Mouse (Mus musculus): ENCODE data around the gene Znhit2.

Znhit2 gene

DNA sequence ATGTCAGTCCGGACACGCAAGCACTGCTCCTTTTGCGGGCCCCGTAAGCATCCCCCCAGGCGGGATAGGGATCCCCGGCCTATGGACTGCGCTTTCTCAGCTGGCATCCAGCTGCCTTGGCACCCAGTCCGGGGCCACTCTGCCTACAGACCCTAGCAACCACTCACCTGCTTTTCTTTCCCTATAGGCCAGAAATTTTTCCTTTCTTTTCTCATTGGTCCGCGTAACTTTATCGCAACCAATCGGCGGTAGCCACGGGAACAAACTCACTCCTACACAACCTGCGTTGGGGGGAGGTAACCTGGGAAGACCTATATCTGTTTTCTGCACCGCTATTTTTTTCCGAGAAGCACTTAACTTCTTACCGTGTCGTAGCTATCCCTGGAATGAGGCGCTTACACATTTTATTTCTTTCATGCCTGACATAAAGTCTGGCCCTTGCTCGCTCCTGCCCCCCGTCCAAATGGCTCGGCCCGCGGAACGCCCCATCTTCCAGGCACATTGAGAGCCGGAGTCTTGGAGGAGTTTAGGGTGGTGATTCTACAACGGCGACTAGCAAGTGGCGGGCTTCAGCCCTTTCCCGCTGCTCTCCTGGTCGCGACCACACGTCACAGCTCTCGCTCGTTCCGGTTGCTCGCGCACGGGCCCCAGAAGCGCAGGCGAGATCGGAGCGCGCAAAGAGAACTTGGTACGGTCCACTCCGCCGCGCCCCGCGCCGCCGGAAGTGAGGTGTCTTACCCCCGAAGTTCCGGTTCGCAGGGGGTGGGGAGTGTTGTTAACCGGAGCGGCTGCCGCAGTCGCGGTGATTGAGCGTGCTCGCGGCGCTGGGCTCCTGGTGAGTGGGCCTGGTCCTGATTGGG, 14.5 kb upstream of the Znhit2 start, which contains the start of gene Syvn1:
Gene Syvn1, plus strand, starts transcription at position 283 of the 860 bp plus-strand sequence.
- peak; percentile 94 for DNase-seq (ENCODE audit: low read depth)

DNA sequence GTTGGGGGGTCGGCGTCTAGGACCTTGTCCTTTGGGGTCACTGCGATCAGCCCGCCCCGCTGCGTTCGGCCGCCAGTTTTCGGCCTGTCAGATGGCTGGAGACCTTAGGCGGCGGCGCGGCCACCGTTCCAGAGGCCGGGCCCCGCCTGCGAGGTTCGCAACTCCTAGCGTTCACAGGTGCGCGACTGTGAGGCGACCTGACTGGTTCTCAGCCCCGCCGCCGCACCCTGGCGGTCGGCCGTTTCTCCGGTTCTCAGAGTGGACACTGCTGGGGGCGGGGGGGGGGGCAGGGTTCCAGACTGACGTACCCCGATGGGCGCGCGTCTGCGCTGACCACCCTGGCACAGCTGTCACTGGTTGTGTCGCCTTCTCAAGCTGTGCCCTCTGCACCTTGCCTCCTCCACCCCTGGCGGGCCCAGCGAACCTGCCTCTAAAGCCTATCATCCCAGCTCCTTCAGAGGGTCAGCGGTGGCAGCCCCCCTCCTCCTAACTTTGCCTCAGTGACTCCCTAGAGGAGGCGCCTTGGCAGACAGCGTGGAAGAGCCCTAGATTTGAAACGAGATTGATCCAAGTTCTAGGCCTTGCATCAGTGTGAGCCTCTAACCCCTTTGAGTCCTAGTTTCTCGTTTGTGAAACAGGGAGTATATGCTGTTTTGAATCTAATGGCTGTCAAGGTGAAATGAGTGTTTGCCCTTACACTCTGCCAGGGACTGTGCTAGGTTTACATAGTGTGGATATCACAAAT, 13.7 kb upstream of the Znhit2 start:
- no peak for DNase-seq (ENCODE audit: low read depth)

DNA sequence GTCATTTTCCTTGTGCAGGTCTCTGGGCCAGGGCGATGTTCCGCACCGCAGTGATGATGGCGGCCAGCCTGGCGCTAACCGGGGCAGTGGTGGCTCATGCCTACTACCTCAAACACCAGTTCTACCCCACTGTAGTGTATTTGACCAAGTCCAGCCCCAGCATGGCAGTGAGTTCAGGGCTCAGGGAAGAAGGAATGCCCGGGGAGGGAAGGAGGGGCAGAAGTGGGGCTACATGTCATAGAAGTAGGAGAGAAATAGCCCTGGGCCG, 13.2 kb upstream of the Znhit2 start:
- DNase-seq (ENCODE audit: low read depth): no peak

DNA sequence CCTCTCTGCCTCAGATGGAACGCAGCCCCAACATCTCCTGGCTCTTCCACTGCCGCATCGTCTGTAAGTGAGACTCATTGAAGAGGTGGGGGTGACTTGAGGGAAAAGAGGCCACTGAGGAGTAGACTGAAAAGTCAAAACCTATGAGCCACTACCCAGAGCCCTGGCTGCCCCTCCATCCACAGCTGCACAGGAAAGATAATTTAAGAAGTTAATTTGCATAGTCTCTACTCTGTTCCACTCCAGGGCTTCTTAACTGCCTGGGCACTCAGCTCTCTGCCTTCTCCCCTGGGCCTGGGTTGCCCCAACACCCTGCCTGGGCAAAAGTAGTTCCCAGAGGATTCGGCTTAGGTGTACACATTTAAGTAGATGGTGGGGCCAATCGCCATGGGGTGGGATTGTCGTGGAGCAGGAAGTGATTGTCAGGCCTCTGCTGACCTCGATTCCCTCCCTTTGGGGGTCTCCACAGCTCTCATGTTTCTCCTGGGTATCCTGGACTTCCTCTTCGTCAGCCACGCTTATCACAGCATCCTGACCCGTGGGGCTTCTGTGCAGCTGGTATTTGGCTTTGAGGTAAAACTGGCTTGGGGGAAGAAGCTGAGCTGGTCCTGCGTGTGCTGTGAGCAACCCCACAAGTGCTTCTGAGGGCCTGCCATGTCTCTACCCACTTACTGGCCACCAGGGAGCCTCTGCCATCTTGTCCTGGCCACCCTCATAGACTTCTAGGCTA, 12.1 kb upstream of the Znhit2 start:
- DNase-seq (ENCODE audit: low read depth): no peak

DNA sequence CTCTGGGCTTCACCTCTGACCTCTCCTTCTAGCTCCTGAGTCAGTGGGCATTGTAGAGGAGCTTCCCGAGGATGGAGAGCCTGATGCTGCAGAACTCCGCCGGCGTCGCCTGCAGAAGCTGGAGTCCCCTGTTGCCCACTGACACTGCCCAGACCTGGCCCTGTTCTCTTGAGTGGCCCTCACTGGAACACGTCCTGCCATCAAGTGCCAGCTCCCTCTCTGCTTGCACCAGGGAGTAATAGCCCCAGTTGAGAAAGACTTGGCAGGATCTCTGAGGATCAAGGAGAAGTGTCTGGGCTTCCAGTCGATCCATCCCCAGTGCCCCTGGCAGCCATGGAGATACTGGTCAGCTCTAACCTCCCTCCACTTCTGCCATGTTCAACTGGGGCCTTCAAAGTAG, 8.5 kb upstream of the Znhit2 start:
- no peak for DNase-seq (ENCODE audit: low read depth)

DNA sequence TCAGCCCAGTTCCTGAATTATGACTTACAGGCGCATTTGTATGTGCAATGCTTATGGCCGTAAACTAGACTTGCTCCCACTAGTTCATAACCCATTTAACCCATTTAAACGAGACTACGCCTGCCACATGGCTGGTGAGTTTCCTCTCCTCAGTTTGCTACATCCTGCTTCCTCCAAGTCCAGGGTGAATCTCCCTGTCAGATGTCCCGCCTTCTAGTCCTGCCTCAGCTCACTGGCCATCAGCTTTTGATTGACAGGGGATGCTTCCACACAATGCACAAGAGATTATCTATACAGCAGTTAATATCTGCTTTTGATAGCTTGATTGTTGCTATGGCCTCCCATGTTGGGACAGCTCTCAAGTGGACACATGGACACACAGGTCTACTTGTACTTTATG, 6.7 kb upstream of the Znhit2 start:
- DNase-seq (ENCODE audit: low read depth): no peak

DNA sequence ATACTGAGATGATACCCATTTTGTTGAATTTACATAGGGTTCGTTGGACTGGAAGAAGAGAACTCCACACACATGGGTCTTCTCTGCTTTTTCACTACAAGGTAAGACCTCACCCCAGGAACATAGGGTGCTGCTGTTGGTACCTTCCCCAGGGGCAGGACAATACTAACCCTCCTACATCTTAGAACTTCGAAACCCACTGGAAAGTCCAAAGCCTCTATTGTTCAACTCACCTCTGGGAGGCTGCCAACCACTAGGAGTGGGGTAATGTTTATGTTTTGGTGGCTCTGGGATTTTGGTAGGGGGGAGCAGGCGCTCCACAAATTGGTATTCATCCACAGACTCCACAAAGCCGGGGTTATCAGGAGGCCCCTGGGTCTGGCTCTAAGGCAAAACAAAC, 4.3 kb upstream of the Znhit2 start:
- DNase-seq (ENCODE audit: low read depth): no peak

DNA sequence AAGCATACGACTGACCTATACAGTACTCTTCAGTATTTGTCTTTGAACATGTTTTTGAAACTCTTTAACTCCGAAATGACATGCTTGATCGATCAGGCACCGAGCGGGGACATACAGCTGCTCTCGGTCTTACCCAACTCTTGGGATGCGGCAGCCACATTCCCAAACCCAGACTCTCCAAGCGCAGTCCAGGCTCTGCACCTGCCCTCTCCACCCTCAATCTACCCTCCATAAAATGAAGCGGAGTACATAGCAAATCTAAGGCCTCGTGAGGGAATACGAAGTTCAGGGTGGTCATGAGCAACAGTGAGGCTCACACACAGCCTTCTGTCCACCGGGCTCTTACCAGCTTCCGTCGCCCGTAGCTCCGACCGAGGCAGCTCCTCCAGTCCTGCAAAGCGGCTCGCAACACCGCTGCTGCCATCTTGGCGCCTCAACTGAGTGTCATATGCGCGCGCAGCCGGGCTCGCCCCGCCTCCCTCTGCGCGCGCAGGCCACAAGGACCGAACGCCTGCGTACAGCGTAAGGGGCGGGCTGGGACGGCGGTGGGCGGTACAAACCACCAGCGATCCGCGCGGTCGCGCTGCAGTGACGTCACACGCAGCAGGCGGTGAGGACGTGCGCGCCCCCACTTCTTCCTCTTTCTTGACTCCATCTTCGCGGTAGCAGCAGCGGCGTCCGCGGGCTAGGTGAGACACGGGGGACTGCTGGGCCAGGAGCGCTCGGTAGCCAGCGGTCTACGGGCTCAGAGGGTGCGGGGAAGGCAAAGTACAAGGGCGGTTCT, 3.5 kb upstream of the Znhit2 start, which contains the start of the genes Mrpl49 and Fau:
Gene Mrpl49, minus strand, starts transcription at position 473 of the 784 bp plus-strand sequence.
Gene Fau, plus strand, starts transcription at position 532 of the 784 bp plus-strand sequence.
- DNase-seq (ENCODE audit: low read depth): peak; percentile 92

DNA sequence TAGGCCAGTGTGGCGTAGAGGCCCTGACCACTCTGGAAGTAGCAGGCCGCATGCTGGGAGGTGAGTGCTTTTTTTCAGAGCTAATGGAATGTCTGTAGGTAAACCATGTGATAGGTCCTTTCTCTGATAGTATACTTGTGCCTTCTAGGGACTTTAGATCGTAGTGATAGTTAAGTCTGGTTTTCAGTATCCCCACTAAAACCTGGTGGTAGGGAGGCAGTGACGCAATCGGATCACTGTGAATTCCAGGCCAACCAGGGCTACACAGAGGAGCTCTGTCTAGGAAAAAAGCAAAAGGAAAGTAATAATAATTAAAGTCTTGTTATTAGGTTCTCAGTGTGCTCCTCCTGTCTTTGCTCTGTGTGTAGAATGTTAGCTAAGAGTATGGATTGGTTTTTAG, 2.5 kb upstream of the Znhit2 start:
- no peak for DNase-seq (ENCODE audit: low read depth)

DNA sequence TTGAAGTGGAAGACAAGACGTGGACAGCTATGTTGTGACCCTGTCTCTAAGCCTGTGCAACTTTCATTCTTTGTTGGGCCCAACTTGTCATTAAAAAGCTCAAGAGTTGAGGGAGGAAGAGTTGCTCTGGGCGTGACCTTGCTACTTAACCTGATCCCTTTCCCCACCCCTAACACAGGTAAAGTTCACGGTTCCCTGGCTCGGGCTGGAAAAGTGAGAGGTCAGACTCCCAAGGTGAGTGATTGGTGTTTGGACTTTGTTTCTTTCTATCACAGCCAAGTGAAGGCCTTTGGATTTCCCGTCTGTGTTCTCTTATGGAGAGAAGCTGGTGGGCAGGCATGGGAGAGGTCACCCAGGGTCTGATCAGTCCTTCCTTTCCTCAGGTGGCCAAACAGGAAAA, 2.0 kb upstream of the Znhit2 start:
- no peak for DNase-seq (ENCODE audit: low read depth)

DNA sequence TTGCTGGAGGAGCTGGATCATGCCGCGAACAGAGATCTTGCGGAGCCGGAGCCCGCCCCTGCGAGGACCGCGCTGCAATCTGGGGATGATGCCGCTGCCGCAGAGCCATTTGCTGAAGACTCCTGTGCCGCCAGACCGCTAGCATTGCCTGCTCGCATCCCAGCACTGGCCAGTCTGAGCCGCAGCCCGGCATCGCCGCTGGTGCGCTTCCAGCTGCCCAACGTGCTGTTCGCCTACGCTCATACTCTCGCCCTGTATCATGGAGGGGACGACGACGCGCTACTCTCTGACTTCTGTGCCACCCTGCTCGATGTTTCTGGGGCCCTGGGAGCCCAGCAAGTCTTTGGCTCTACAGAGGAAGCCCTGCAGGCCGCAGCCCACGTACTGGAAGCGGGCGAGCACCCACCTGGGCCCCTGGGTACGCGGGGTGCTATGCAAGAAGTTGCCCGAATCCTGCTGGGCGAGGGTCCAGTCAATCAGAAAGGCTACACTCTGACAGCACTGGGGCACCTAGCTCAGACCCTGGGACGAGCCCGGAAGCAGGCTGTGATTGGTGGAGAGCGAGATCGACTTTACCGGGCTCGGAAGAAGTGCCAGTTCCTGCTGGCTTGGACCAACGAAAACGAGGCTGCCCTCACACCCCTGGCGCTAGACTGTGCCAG, 780 bp downstream of the Znhit2 start:
- no peak for DNase-seq (ENCODE audit: low read depth)

DNA sequence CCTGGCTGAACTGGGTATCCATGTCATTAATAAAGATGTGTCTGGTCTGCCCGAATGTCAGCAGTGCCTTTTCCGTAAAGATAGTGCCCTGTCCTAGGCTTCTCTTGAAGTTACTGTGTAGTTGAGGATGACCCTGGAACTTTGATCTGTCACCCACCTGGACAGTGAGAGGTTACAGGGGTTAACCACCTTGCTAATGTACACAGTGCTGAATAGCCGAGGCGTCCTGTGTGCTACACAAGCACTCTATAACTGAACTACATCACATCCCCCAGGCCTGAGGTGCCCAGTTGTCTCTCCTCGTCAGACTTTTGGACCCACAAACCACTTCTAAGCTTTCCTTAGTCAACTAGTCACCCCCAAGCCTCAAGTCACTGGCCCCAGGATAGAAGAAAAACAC, 1.4 kb downstream of the Znhit2 start:
- no peak for DNase-seq (ENCODE audit: low read depth)

DNA sequence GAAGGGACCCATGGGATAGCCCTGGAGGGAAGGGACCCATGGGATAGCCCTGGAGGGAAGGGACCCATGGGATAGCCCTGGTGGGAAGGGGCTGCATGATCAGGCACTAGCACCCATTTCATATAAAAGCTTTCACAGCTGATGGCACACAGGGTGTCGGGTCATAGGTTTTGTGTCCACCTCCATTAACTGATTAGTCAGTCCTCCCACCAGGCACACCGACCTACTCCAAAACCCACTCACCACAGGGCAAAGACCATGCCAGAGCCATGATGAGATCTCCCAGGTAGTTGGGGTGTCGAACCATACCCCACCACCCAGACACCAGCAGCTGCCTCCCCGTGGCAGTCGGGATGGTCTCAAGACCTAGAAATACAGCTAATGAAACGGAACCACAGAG, 2.1 kb downstream of the Znhit2 start:
- no peak for DNase-seq (ENCODE audit: low read depth)

DNA sequence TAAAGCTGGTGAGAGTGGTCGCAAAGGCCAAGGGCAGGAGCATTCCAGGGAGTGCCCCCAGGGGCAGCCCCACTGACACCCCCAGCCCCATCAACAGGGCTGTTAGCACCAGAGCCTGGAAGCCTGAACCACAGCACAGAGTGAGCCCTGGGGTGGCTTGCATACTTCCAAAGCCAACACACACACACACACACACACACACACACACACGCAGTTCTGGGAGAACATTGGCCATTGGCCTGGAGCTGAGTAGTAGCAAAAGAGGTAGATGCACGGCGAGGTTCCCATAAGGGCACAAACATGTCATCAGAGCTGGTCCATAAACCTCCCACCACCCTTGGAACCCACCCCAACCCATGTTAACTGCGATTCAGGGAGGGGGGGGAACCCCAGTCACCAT, 5.6 kb downstream of the Znhit2 start:
- DNase-seq (ENCODE audit: low read depth): no peak

DNA sequence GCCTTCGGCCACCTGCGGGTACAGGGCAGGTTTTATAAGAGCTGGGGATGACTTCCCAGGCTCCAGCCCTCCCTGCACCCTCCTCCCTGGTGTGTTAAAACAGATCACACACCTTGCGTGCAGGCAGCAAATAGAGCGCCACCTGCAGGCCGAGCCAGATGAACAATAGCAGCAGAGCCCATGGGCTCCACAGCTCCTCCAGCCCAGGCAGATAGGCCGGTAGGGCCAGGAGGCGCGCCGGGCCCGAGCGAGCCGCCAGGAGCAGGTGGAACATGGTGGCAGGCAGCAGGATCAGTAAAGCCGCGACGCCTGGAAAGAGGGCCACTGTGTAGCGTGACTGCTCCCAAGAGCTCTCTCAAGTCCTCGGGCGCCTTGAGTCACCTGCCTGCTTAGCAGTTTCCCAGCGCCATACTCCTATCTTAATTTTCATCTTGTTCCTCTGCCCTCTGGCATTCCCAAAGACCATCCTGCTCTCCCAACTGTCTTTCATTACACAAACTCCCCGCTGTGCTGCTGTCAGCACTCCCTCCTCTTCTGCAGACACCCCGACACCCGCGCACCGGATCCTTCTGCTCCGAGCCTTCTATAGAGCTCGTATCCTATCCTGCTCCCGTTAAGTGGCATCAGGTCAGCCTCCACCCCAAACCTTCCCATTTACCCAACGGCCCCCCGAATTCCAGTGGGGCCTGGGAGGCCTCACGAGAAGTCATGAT, 6.2 kb downstream of the Znhit2 start:
- DNase-seq (ENCODE audit: low read depth): peak; percentile 83

DNA sequence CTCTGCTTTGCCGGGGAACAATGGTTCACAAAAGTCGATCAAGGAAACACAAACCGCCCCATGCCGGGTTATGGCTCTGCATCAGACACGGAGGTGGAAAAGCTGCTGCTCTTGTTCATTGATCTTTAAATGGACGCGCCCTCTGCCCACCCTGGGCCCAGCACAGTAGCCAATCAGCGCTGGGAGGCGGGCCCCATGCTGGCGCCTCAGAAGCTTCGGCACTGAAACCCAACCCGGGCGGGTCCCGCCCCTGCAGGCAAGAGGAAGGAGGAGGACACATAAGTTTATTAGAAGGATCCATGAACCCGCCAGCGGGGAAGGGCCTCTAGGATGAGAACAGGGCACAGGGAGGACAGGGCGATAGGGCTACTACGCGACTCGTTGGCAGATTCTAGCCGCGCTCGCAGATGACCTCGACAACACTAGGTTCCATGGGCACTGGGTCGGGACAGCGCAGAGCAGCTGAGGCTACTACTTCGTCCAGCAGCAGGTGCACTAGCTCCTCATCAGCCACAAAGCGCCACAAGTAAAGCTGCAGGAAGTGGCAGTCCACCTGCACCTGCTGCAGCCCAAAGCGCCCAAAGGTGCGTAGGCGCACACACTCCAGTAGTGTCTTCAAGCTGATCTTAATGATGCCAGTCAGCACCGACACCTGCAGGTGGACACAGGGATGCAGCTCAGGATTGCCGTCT, 6.9 kb downstream of the Znhit2 start, which contains the start of gene Tm7sf2:
Gene Tm7sf2, minus strand, starts transcription at position 650 of the 692 bp plus-strand sequence.
- DNase-seq (ENCODE audit: low read depth): peak; percentile 93

DNA sequence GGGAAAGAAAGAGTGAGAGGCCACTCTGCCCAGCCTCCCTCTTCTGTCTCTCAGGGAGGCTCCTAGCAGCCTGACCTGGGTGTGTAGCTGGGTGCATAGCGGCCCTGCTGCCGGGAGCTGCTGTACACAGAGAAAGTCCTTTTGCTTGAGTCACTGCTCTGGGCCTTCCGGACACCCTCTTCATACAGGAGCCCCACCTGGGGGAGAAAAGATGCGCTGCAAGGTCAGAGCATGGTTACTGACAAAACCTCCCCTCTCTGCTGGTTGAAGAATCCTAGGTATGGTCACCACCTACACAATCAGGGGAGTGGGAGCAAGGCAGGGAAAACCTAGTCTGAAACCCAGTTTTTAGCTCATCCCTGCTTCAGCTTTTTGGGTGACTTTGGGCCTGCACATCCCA, 8.0 kb downstream of the Znhit2 start:
- no peak for DNase-seq (ENCODE audit: low read depth)

DNA sequence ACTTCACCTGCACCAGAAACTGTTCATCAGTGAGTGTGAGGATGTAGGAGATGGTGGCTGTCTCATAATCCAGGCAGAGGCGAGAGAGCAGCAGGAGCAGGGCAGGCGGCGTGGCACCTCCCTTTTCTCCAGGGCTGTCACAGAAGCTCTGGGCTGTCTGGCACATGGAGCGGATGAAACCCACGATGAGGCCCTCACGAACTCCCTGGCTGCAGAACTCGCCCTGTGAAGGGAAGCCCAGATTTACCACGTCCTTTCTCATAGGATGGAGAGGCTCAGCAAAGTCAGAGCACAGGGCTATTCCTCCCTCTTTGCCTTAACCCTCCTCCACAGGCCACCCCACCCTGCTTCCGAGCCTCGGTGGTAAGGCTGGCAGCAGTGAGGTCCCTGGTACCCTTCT, 8.9 kb downstream of the Znhit2 start:
- no peak for DNase-seq (ENCODE audit: low read depth)

DNA sequence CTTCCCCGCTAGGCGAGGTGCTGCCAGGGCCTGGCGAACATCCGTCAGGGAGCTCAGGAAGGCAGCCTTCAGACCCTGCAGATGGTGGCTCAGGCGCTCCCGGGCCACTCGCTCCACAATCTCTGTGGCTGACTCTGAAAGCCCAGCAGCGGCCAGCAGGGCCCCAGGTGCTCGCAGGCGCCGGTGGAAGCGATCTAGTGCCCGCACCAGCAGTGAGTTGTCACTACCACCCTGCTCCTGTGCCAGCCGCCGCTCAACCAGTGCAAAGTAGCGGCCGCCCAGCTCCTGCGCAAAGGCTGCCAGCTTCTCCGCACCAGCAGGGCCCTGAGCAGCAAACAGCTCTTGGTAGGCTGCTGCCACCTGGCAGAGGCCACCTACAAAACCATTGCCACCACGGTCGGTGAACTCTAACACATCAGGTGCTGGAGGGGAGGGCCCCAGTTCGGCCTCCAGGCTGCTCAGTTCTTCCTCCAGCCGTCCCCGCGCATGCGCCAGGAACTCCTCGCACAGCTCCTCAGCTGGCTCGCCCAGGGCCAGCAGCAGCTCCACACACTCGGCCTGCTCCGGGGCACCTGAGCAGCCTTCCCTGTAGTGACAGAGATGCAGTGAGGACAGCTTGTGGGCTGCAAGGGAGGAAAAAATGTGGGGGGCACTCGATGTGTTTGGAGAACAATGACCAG, 9.7 kb downstream of the Znhit2 start:
- DNase-seq (ENCODE audit: low read depth): no peak

All from c-Kit-positive CD71-positive TER-119-negative erythroid progenitor cells, embryonic 14.5 days (primary cell).